8 mouse cellular contexts compared by ENCODE assay signal in the genomic region with DNA sequence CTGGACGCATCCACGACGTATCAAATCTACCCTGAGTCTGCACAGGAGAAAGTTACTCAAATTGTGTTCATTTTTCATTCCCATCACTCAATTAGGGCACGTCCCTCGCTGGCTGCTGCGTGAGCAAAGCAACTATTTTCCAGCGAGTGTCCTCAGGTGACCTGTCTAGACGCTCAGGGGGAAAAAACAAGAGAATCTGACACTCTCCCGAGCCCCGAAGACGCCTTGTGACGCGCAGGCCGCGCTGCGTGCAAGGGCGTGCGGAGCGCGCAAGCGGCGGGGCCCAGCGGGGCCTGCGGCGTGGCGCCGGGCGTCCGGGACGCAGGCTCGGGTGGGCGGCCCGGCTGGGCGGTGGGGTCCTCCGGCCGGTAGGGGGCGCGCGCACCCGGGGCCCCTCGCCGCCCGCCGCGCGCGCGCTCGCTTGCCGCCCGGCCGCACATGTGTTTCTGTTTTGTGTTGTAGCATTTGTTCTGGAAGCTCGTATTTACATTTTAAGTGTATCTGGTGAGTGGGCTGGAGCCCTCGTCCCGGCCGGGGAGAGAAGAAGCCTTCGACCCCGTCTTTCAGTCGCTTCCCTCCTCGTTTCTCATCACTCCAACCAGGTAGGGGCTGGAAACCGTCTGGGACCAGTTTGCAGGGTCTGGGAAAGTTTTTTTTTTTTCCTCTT. TPM values are rescaled to one million over a fixed set of nuclear protein-coding genes. Genes with fewer than 3 reads are reported as not detected.
DNase-seq lines count a peak whose midpoint lies in the region; ATAC-seq lines count a peak whose summit lies in the region.

No protein-coding gene starts in this region.

- under 1% methylated on average over 61 of the region's 61 CpGs for WGBS in hindbrain, embryonic 16.5 days

- peak; percentile 78 for ATAC-seq in hindbrain, embryonic 16.5 days
- ATAC-seq in megakaryocyte, adult 5-6 weeks (ENCODE audit: poor library complexity, severe bottlenecking): peak; percentile 63

- H3K36me3 ChIP-seq in hindbrain, embryonic 16.5 days (ENCODE audit: control insufficient read depth, insufficient read depth, low read length): no peaks in the 10 kb centered on the region

- peak; percentile 85 for DNase-seq in T-cell, adult 2 months (ENCODE audit: low spot score)
- DNase-seq in cerebellum, postnatal 36 days: peak; percentile 77 to 85
- peak; percentile 64 for DNase-seq in gastrocnemius, adult 18-20 months (ENCODE audit: low spot score)
- peak; percentile 61 to 76 for DNase-seq in left cerebral cortex, adult 8-10 months (ENCODE audit: low spot score in 2 of 2)
- peak; percentile 73 for DNase-seq in retina, postnatal 7 days (ENCODE audit: low read depth, low spot score)
- peak; percentile 91 for DNase-seq in thymus, postnatal 4 days

- H3K4me3 ChIP-seq in hindbrain, embryonic 16.5 days (ENCODE audit: low read length): peak overlapping the region; percentile 94

- peaks cover 11% of the 10 kb centered on the region for H3K27me3 ChIP-seq in hindbrain, embryonic 16.5 days (replicated peaks; ENCODE audit: control insufficient read depth, insufficient read depth, low read length)

- peaks cover 32% of the 10 kb centered on the region for H3K4me1 ChIP-seq in hindbrain, embryonic 16.5 days (ENCODE audit: control insufficient read depth, insufficient read depth, low read depth, low read length)

- peak overlapping the region; percentile 93 for H3K9ac ChIP-seq in hindbrain, embryonic 16.5 days (ENCODE audit: low read depth, low read length)

- H3K4me2 ChIP-seq in hindbrain, embryonic 16.5 days (ENCODE audit: low read length): peak overlapping the region; percentile 75

- peak overlapping the region; percentile 89 for H3K27ac ChIP-seq in hindbrain, embryonic 16.5 days (ENCODE audit: low read depth, low read length)

- no peaks in the 10 kb centered on the region for H3K9me3 ChIP-seq in hindbrain, embryonic 16.5 days (ENCODE audit: control insufficient read depth, low read length)

RNA-seq across cellular contexts. Expression of a gene that starts 0.8 kb away (rescaled TPM):
- total RNA-seq in gastrocnemius, adult 18-20 months (2021): 1 to 10 TPM; 7.2 to 8.9 TPM
- polyA plus RNA-seq in hindbrain, embryonic 16.5 days (2015; fragmentation: Nextera tagmentation; extraction: Ambion mirVana): 7.7 and 9.5 TPM in 2 replicates
- 10 to 100 TPM; 82.4 to 85.0 (median 84.4) TPM for total RNA-seq in left cerebral cortex, adult 8-10 months (2022)
- 30.3 and 37.4 TPM in 2 replicates for total RNA-seq in megakaryocyte, adult 5-6 weeks (2015)
- 50.8 and 57.3 TPM in 2 replicates for total RNA-seq in megakaryocyte, adult 5-6 weeks (2017)

RNA-seq across cellular contexts. Expression of a gene that starts 35.4 kb away (rescaled TPM):
- total RNA-seq in gastrocnemius, adult 18-20 months (2021): 10 to 100 TPM; 53.2 to 68.6 TPM
- 20.7 and 24.5 TPM in 2 replicates for polyA plus RNA-seq in hindbrain, embryonic 16.5 days (2015; fragmentation: Nextera tagmentation; extraction: Ambion mirVana)
- total RNA-seq in left cerebral cortex, adult 8-10 months (2022): 10 to 100 TPM; 68.0 to 98.1 (median 77.8) TPM
- total RNA-seq in megakaryocyte, adult 5-6 weeks (2015): 22.8 and 25.3 TPM in 2 replicates
- total RNA-seq in megakaryocyte, adult 5-6 weeks (2017): 72.2 and 83.3 TPM in 2 replicates

RNA-seq across cellular contexts. Expression of a gene that starts 41.3 kb away (rescaled TPM):
- total RNA-seq in gastrocnemius, adult 18-20 months (2021): not detected
- 0.06 TPM in 1 of 2 replicates, not detected in the other for polyA plus RNA-seq in hindbrain, embryonic 16.5 days (2015; fragmentation: Nextera tagmentation; extraction: Ambion mirVana)
- total RNA-seq in left cerebral cortex, adult 8-10 months (2022): under 1 TPM in 3 of 4 experiments, not detected in 1; 0.18 to 0.80 (median 0.20) TPM
- not detected in 2 replicates for total RNA-seq in megakaryocyte, adult 5-6 weeks (2015)
- not detected in 2 replicates for total RNA-seq in megakaryocyte, adult 5-6 weeks (2017)

Comparison
In these comparisons a context has a peak if more than half of its experiments do, and no peak if none do; other contexts are left out.
1. Peak in every context shown above with its lines: DNase-seq, ATAC-seq, H3K4me3 ChIP-seq and H3K27ac ChIP-seq.